Mouse (Mus musculus): ENCODE data around the gene Abcg2. TPM values are rescaled to one million over a fixed set of nuclear protein-coding genes. Genes with fewer than 3 reads are reported as not detected.

The Abcg2 gene
- polyA plus RNA-seq, 1 experiment: not detected

GRCm38 (mm10) chr6:58660951-58661575, 76.7 kb downstream of the Abcg2 start:
- no peak overlapping the region for H3K27ac ChIP-seq (ENCODE audit: insufficient read depth, low read depth, low read length)
- TF ChIP-seq CTCF (IDR thresholded peaks at IDR 0.05; ENCODE audit: insufficient read depth, low read depth, low read length) (no peak), POLR2A (IDR thresholded peaks at IDR 0.05; ENCODE audit: insufficient read depth, low read depth, low read length) (no peak)
- WGBS: 80% methylated on average over 3 of the region's 3 CpGs
- H3K4me3 ChIP-seq (ENCODE audit: insufficient read depth, low read depth, low read length): no peak overlapping the region
- H3K4me1 ChIP-seq (ENCODE audit: control insufficient read depth, insufficient read depth, low read length): no peaks in the 10 kb centered on the region

- Histone ChIP-seq H3K27ac (ENCODE audit: insufficient read depth, low read depth, low read length) (no peak overlapping the region), H3K4me3 (ENCODE audit: insufficient read depth, low read depth, low read length) (no peak overlapping the region), H3K4me1 (ENCODE audit: control insufficient read depth, insufficient read depth, low read length) (no peaks in the 10 kb centered on the region)
- WGBS: 83% methylated on average over 1 of the region's 1 CpGs
- TF ChIP-seq CTCF (IDR thresholded peaks at IDR 0.05; ENCODE audit: insufficient read depth, low read depth, low read length) (no peak), POLR2A (IDR thresholded peaks at IDR 0.05; ENCODE audit: insufficient read depth, low read depth, low read length) (no peak)
Measured at GRCm38 (mm10) chr6:58677802-58678201, 93.5 kb downstream of the Abcg2 start.

- Histone ChIP-seq H3K4me3 (ENCODE audit: insufficient read depth, low read depth, low read length) (no peak overlapping the region), H3K4me1 (ENCODE audit: control insufficient read depth, insufficient read depth, low read length) (no peaks in the 10 kb centered on the region), H3K27ac (ENCODE audit: insufficient read depth, low read depth, low read length) (no peak overlapping the region)
- no peak for TF ChIP-seq POLR2A (IDR thresholded peaks at IDR 0.05; ENCODE audit: insufficient read depth, low read depth, low read length)
- no peak for TF ChIP-seq CTCF (IDR thresholded peaks at IDR 0.05; ENCODE audit: insufficient read depth, low read depth, low read length)
- WGBS: 96% methylated on average over 3 of the region's 3 CpGs
Measured at GRCm38 (mm10) chr6:58678530-58678929, 94.2 kb downstream of the Abcg2 start.

GRCm38 (mm10) chr6:58691584-58691983, 107.3 kb downstream of the Abcg2 start:
- no peaks in the 10 kb centered on the region for H3K4me1 ChIP-seq (ENCODE audit: control insufficient read depth, insufficient read depth, low read length)
- TF ChIP-seq CTCF (IDR thresholded peaks at IDR 0.05; ENCODE audit: insufficient read depth, low read depth, low read length) (no peak), POLR2A (IDR thresholded peaks at IDR 0.05; ENCODE audit: insufficient read depth, low read depth, low read length) (no peak)
- no peak overlapping the region for H3K27ac ChIP-seq (ENCODE audit: insufficient read depth, low read depth, low read length)
- 70% methylated on average over 2 of the region's 2 CpGs for WGBS
- no peak overlapping the region for H3K4me3 ChIP-seq (ENCODE audit: insufficient read depth, low read depth, low read length)

- 96% methylated on average over 2 of the region's 2 CpGs for WGBS
- no peak overlapping the region for H3K4me3 ChIP-seq (ENCODE audit: insufficient read depth, low read depth, low read length)
- H3K27ac ChIP-seq (ENCODE audit: insufficient read depth, low read depth, low read length): no peak overlapping the region
- no peaks in the 10 kb centered on the region for H3K4me1 ChIP-seq (ENCODE audit: control insufficient read depth, insufficient read depth, low read length)
- TF ChIP-seq CTCF (IDR thresholded peaks at IDR 0.05; ENCODE audit: insufficient read depth, low read depth, low read length) (no peak), POLR2A (IDR thresholded peaks at IDR 0.05; ENCODE audit: insufficient read depth, low read depth, low read length) (no peak)
Measured at GRCm38 (mm10) chr6:58694257-58694656, 109.9 kb downstream of the Abcg2 start.

GRCm38 (mm10) chr6:58694765-58695164, 110.4 kb downstream of the Abcg2 start:
- TF ChIP-seq POLR2A (IDR thresholded peaks at IDR 0.05; ENCODE audit: insufficient read depth, low read depth, low read length): no peak
- no peak for TF ChIP-seq CTCF (IDR thresholded peaks at IDR 0.05; ENCODE audit: insufficient read depth, low read depth, low read length)
- H3K4me3 ChIP-seq (ENCODE audit: insufficient read depth, low read depth, low read length): no peak overlapping the region
- 76% methylated on average over 1 of the region's 1 CpGs for WGBS

GRCm38 (mm10) chr6:58710369-58710768, 126.0 kb downstream of the Abcg2 start:
- 59% methylated on average over 1 of the region's 1 CpGs for WGBS
- Histone ChIP-seq H3K27ac (ENCODE audit: insufficient read depth, low read depth, low read length) (no peak overlapping the region), H3K4me1 (ENCODE audit: control insufficient read depth, insufficient read depth, low read length) (no peaks in the 10 kb centered on the region), H3K4me3 (ENCODE audit: insufficient read depth, low read depth, low read length) (no peak overlapping the region)
- no peak for TF ChIP-seq CTCF (IDR thresholded peaks at IDR 0.05; ENCODE audit: insufficient read depth, low read depth, low read length)
- no peak for TF ChIP-seq POLR2A (IDR thresholded peaks at IDR 0.05; ENCODE audit: insufficient read depth, low read depth, low read length)

More at GRCm38 (mm10) chr6:58694765-58695164, 110.4 kb downstream of the Abcg2 start:
- Histone ChIP-seq H3K27ac (ENCODE audit: insufficient read depth, low read depth, low read length) (no peak overlapping the region), H3K4me1 (ENCODE audit: control insufficient read depth, insufficient read depth, low read length) (no peaks in the 10 kb centered on the region)

- WGBS: 88% methylated on average over 2 of the region's 2 CpGs
- no peak overlapping the region for H3K27ac ChIP-seq (ENCODE audit: insufficient read depth, low read depth, low read length)
- H3K4me3 ChIP-seq (ENCODE audit: insufficient read depth, low read depth, low read length): no peak overlapping the region
- H3K4me1 ChIP-seq (ENCODE audit: control insufficient read depth, insufficient read depth, low read length): no peaks in the 10 kb centered on the region
- TF ChIP-seq POLR2A (IDR thresholded peaks at IDR 0.05; ENCODE audit: insufficient read depth, low read depth, low read length): no peak
- TF ChIP-seq CTCF (IDR thresholded peaks at IDR 0.05; ENCODE audit: insufficient read depth, low read depth, low read length): no peak
Measured at GRCm38 (mm10) chr6:58711909-58712308, 127.6 kb downstream of the Abcg2 start.

GRCm38 (mm10) chr6:58733851-58734250, 149.5 kb downstream of the Abcg2 start:
- no peak overlapping the region for H3K4me3 ChIP-seq (ENCODE audit: insufficient read depth, low read depth, low read length)
- no peaks in the 10 kb centered on the region for H3K4me1 ChIP-seq (ENCODE audit: control insufficient read depth, insufficient read depth, low read length)
- TF ChIP-seq CTCF (IDR thresholded peaks at IDR 0.05; ENCODE audit: insufficient read depth, low read depth, low read length) (no peak), POLR2A (IDR thresholded peaks at IDR 0.05; ENCODE audit: insufficient read depth, low read depth, low read length) (no peak)
- 88% methylated on average over 2 of the region's 2 CpGs for WGBS
- H3K27ac ChIP-seq (ENCODE audit: insufficient read depth, low read depth, low read length): no peak overlapping the region

Data from olfactory bulb, adult 2 months (tissue).